Mouse (Mus musculus): Measurements from ENCODE around the gene Hat1. TPM values are rescaled to one million over a fixed set of nuclear protein-coding genes. Genes with fewer than 3 reads are reported as not detected.

Gene Hat1
- polyA plus RNA-seq, 1 experiment from 2014 or later: 201 TPM

DNA sequence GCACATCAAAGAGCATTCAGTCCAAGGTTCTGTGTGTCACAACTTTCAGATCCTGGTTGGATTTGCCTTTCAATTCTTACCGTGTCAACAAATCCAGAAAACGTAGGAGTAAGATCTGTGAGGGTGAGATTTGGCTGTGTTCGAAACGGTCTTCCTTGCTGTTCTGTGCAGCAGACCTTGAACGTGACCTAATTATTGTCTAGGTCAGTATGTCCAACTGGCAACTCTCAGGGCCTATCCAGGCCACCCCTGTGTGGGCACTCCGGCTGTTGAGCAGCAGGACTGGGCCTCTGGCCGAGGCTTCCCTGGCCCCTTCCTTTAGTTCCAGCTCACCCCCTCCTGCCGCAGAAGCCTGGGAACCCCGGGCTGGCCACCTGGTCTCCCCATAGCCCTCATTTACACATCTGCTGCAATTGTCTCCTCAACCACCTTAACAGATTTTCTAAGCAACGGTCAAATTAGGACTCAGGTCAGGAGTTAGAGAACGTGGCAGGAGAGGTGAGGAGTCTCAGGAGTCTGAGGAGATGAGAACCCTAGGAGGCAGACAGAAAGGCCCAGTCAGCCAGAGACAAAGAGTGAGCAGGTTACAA is 78.2 kb downstream of the Hat1 start:
- Histone ChIP-seq H3K27ac (ENCODE audit: low read depth, low read length) (no peak overlapping the region), H3K9ac (ENCODE audit: low read length) (no peak overlapping the region), H3K4me3 (ENCODE audit: low read depth, low read length) (no peak overlapping the region), H3K4me2 (no peak overlapping the region), H3K4me1 (ENCODE audit: control insufficient read depth, insufficient read depth, low read length) (no peaks in the 10 kb centered on the region), H3K9me3 (ENCODE audit: control insufficient read depth, low read length) (no peaks in the 10 kb centered on the region), H3K27me3 (ENCODE audit: control insufficient read depth, insufficient read depth, low read length) (no peaks in the 10 kb centered on the region), H3K36me3 (ENCODE audit: control insufficient read depth, insufficient read depth, low read length) (no peaks in the 10 kb centered on the region)
- WGBS: 61% methylated on average over 11 of the region's 11 CpGs
- ATAC-seq (ENCODE audit: low FRiP score) (no peak), DNase-seq (ENCODE audit: low spot score, missing footprints) (no peak)

DNA sequence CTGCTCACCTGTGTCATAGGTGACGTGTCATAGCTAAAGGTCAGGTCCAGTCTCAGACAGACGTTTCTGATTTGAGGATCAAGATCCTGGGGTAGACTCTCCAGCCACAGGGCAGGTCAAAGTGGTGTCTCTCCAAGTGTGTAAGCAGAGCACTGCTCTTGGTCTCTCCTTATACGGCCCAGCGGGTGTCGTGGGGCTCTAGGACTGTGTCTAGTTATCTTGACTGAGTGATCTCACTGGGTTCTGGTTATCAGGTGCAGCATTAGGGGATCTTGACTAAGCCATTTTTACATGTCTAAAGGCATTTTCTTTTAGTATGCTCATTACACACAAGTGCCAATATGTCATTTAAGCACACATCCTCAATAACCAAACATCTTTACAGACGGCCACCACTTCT is 82.3 kb downstream of the Hat1 start:
- Histone ChIP-seq H3K36me3 (ENCODE audit: control insufficient read depth, insufficient read depth, low read length) (no peaks in the 10 kb centered on the region), H3K4me2 (no peak overlapping the region), H3K9ac (ENCODE audit: low read length) (no peak overlapping the region), H3K4me3 (ENCODE audit: low read depth, low read length) (no peak overlapping the region), H3K4me1 (ENCODE audit: control insufficient read depth, insufficient read depth, low read length) (no peaks in the 10 kb centered on the region), H3K9me3 (ENCODE audit: control insufficient read depth, low read length) (no peaks in the 10 kb centered on the region), H3K27me3 (ENCODE audit: control insufficient read depth, insufficient read depth, low read length) (no peaks in the 10 kb centered on the region), H3K27ac (ENCODE audit: low read depth, low read length) (no peak overlapping the region)
- WGBS: 89% methylated on average over 6 of the region's 6 CpGs
- ATAC-seq (ENCODE audit: low FRiP score) (no peak), DNase-seq (ENCODE audit: low spot score, missing footprints) (no peak)

GRCm38 (mm10) chr2:71473830-71474229 is 85.1 kb downstream of the Hat1 start:
- H3K4me2 ChIP-seq: no peak overlapping the region
- peak; percentile 54 for DNase-seq (ENCODE audit: low spot score, missing footprints)
- no peak overlapping the region for H3K4me3 ChIP-seq (ENCODE audit: low read depth, low read length)
- H3K9me3 ChIP-seq (ENCODE audit: control insufficient read depth, low read length): no peaks in the 10 kb centered on the region
- no peaks in the 10 kb centered on the region for H3K27me3 ChIP-seq (ENCODE audit: control insufficient read depth, insufficient read depth, low read length)
- no peak for ATAC-seq (ENCODE audit: low FRiP score)
- H3K4me1 ChIP-seq (ENCODE audit: control insufficient read depth, insufficient read depth, low read length): no peaks in the 10 kb centered on the region
- no peaks in the 10 kb centered on the region for H3K36me3 ChIP-seq (ENCODE audit: control insufficient read depth, insufficient read depth, low read length)
- WGBS: 84% methylated on average over 7 of the region's 7 CpGs
- H3K9ac ChIP-seq (ENCODE audit: low read length): no peak overlapping the region
- no peak overlapping the region for H3K27ac ChIP-seq (ENCODE audit: low read depth, low read length)

DNA sequence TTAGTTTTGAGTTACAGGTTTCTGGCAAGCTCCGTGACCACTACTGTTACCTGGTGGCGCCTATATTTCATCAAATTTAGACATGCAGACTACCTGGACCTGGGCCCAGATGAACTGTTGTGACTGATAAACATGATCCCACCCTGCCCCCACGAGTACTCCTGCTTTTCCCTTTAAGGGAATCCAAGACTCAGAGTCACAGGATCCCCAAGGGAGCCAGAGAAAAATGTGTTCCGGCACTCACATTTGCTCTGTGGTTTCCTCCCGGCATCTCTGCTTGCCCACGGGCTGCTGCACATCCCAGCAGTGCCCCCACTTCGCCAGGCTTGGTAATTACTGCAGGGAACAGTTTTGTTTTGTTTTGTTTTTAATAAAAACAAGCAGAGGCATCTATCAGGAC is 85.6 kb downstream of the Hat1 start:
- Histone ChIP-seq H3K27ac (ENCODE audit: low read depth, low read length) (no peak overlapping the region), H3K9ac (ENCODE audit: low read length) (no peak overlapping the region), H3K4me1 (ENCODE audit: control insufficient read depth, insufficient read depth, low read length) (no peaks in the 10 kb centered on the region), H3K36me3 (ENCODE audit: control insufficient read depth, insufficient read depth, low read length) (no peaks in the 10 kb centered on the region), H3K27me3 (ENCODE audit: control insufficient read depth, insufficient read depth, low read length) (no peaks in the 10 kb centered on the region), H3K4me2 (no peak overlapping the region), H3K9me3 (ENCODE audit: control insufficient read depth, low read length) (no peaks in the 10 kb centered on the region), H3K4me3 (ENCODE audit: low read depth, low read length) (no peak overlapping the region)
- no peak for ATAC-seq (ENCODE audit: low FRiP score)
- 63% methylated on average over 7 of the region's 7 CpGs for WGBS
- no peak for DNase-seq (ENCODE audit: low spot score, missing footprints)

- no peak overlapping the region for H3K27ac ChIP-seq (ENCODE audit: low read depth, low read length)
- ATAC-seq (ENCODE audit: low FRiP score): no peak
- 85% methylated on average over 10 of the region's 10 CpGs for WGBS
These were observed 86.6 kb downstream of the Hat1 start for GRCm38 (mm10) chr2:71475311-71475710.

DNA sequence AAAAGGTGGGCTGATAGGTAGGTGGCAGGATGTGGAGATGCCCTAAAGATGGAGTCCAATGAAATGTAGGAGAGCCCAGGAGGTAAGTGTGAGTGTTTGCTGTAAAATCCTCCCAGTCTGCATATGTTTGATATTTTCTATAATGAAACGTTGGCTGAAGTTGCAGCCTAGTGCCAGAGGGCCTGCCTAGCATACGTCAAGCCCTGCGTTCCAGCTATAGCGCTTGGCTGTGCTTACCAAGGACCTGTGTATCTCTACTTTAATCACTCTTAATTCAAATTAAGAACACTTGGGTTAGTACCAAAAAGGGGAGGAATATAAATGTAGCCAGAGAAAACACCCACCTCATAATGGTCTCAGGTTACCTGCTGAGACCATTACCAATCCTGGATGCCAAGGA is 87.0 kb downstream of the Hat1 start:
- H3K9me3 ChIP-seq (ENCODE audit: control insufficient read depth, low read length): no peaks in the 10 kb centered on the region
- no peaks in the 10 kb centered on the region for H3K36me3 ChIP-seq (ENCODE audit: control insufficient read depth, insufficient read depth, low read length)
- ATAC-seq (ENCODE audit: low FRiP score) (no peak), DNase-seq (ENCODE audit: low spot score, missing footprints) (no peak)
- no peak overlapping the region for H3K4me3 ChIP-seq (ENCODE audit: low read depth, low read length)
- no peak overlapping the region for H3K9ac ChIP-seq (ENCODE audit: low read length)
- H3K27me3 ChIP-seq (ENCODE audit: control insufficient read depth, insufficient read depth, low read length): no peaks in the 10 kb centered on the region
- WGBS: 86% methylated on average over 4 of the region's 4 CpGs
- H3K4me1 ChIP-seq (ENCODE audit: control insufficient read depth, insufficient read depth, low read length): peaks cover 10% of the 10 kb centered on the region
- no peak overlapping the region for H3K4me2 ChIP-seq
- H3K27ac ChIP-seq (ENCODE audit: low read depth, low read length): no peak overlapping the region

More at GRCm38 (mm10) chr2:71475311-71475710, 86.6 kb downstream of the Hat1 start:
- no peak for DNase-seq (ENCODE audit: low spot score, missing footprints)
- H3K27me3 ChIP-seq (ENCODE audit: control insufficient read depth, insufficient read depth, low read length): no peaks in the 10 kb centered on the region
- no peak overlapping the region for H3K9ac ChIP-seq (ENCODE audit: low read length)
- H3K4me1 ChIP-seq (ENCODE audit: control insufficient read depth, insufficient read depth, low read length): peaks cover 6% of the 10 kb centered on the region
- H3K9me3 ChIP-seq (ENCODE audit: control insufficient read depth, low read length): no peaks in the 10 kb centered on the region
- H3K36me3 ChIP-seq (ENCODE audit: control insufficient read depth, insufficient read depth, low read length): no peaks in the 10 kb centered on the region
- no peak overlapping the region for H3K4me2 ChIP-seq
- no peak overlapping the region for H3K4me3 ChIP-seq (ENCODE audit: low read depth, low read length)

GRCm38 (mm10) chr2:71477787-71478186 is 89.0 kb downstream of the Hat1 start:
- H3K9me3 ChIP-seq (ENCODE audit: control insufficient read depth, low read length): no peaks in the 10 kb centered on the region
- peaks cover 10% of the 10 kb centered on the region for H3K4me1 ChIP-seq (ENCODE audit: control insufficient read depth, insufficient read depth, low read length)
- no peak for ATAC-seq (ENCODE audit: low FRiP score)

GRCm38 (mm10) chr2:71479917-71480316 is 91.2 kb downstream of the Hat1 start:
- no peaks in the 10 kb centered on the region for H3K27me3 ChIP-seq (ENCODE audit: control insufficient read depth, insufficient read depth, low read length)
- peak; percentile 83 for ATAC-seq (ENCODE audit: low FRiP score)
- WGBS: 2% methylated on average over 7 of the region's 7 CpGs
- H3K9ac ChIP-seq (ENCODE audit: low read length): no peak overlapping the region; the same call in 1 of the 2 replicates
- H3K27ac ChIP-seq (ENCODE audit: low read depth, low read length): no peak overlapping the region
- H3K4me2 ChIP-seq: peak overlapping the region; percentile 18; the same call in 1 of the 2 replicates
- DNase-seq (ENCODE audit: low spot score, missing footprints): peak; percentile 92
- H3K4me1 ChIP-seq (ENCODE audit: control insufficient read depth, insufficient read depth, low read length): peaks cover 10% of the 10 kb centered on the region
- no peaks in the 10 kb centered on the region for H3K9me3 ChIP-seq (ENCODE audit: control insufficient read depth, low read length)
- no peak overlapping the region for H3K4me3 ChIP-seq (ENCODE audit: low read depth, low read length)
- no peaks in the 10 kb centered on the region for H3K36me3 ChIP-seq (ENCODE audit: control insufficient read depth, insufficient read depth, low read length)

More at GRCm38 (mm10) chr2:71477787-71478186, 89.0 kb downstream of the Hat1 start:
- H3K4me3 ChIP-seq (ENCODE audit: low read depth, low read length): no peak overlapping the region
- peak; percentile 60 for DNase-seq (ENCODE audit: low spot score, missing footprints)
- no peaks in the 10 kb centered on the region for H3K27me3 ChIP-seq (ENCODE audit: control insufficient read depth, insufficient read depth, low read length)
- no peak overlapping the region for H3K9ac ChIP-seq (ENCODE audit: low read length)
- H3K4me2 ChIP-seq: no peak overlapping the region
- no peaks in the 10 kb centered on the region for H3K36me3 ChIP-seq (ENCODE audit: control insufficient read depth, insufficient read depth, low read length)
- H3K27ac ChIP-seq (ENCODE audit: low read depth, low read length): no peak overlapping the region

DNA sequence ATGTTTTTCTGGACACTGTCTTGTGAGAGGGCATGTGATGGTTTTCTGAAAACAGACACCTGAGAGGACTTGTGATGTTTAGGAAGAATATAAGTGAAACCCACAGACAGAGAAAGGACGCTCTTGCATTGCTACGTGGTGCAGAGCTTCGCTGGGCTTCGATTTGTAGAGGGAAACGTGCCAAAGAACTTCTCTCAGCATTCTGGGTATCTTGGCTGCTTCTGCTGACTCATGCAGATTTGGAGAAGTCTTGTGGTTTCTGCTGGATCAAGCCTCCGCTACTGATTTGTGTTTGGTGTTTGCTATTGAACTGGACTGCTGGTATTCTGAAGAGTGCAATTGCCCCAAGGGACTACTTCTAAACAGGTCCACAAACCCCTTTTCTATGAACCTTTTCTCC is 93.1 kb downstream of the Hat1 start:
- H3K27ac ChIP-seq (ENCODE audit: low read depth, low read length): no peak overlapping the region
- H3K4me1 ChIP-seq (ENCODE audit: control insufficient read depth, insufficient read depth, low read length): peaks cover 10% of the 10 kb centered on the region
- H3K4me3 ChIP-seq (ENCODE audit: low read depth, low read length): no peak overlapping the region
- no peaks in the 10 kb centered on the region for H3K36me3 ChIP-seq (ENCODE audit: control insufficient read depth, insufficient read depth, low read length)
- H3K27me3 ChIP-seq (ENCODE audit: control insufficient read depth, insufficient read depth, low read length): no peaks in the 10 kb centered on the region
- no peak for ATAC-seq (ENCODE audit: low FRiP score)
- no peak overlapping the region for H3K9ac ChIP-seq (ENCODE audit: low read length)
- 87% methylated on average over 6 of the region's 6 CpGs for WGBS
- DNase-seq (ENCODE audit: low spot score, missing footprints): no peak
- H3K4me2 ChIP-seq: no peak overlapping the region
- H3K9me3 ChIP-seq (ENCODE audit: control insufficient read depth, low read length): no peaks in the 10 kb centered on the region
